Mouse (Mus musculus) left cerebral cortex, postnatal 25 days (tissue): ENCODE measurements at regions not wholly inside any gene's neighbourhood (a gene's known extent, or its start where the extent isn't known, plus 50 kb on each side); places are given as distances from the start of the nearest gene placed in this dataset.
A peak's percentile ranks its signal among the peaks of the same experiment; 100 is the strongest.
"Not testable (repeated sequence)": the region's sequence is repeated elsewhere in the genome, so short reads cannot be mapped to it uniquely, and the experiment has no call there.

Experiments
- DNase-seq, 2 experiments: peaks; one replicate each; pipeline ENCODE4 v3.0.0; 2022; ENCODE audit warnings: low spot score in 2 of 2, mixed read lengths in 1 of 2
- intact Hi-C: fragments of 180-260 bp; cut with DNase I; formaldehyde crosslinking; loops from one replicate; pipeline ENCODE4 v1.15.1; 2025

DNA sequence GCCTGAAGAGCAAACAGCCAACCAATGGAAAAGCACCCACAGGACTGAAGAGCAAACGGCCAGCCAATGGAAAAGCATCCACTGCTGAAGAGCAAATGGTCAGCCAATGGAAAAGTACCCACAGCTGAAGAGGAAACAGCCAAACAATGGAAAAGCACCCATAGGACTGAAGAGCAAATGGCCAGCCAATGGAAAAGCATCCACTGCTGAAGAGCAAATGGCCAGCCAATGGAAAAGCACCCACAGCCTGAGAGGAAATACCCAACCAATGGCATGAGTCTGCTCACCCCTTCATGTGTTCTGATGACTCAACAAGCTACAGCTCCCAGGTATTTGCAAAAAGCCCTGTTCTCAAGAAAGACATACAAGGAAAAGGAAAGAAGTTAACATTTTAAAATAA, 101.4 kb upstream of the Dazl start:
- intact Hi-C loops = loop anchor here (5.0 kb wide), 2 partner anchors 38 to 248 kb away; no protein-coding TSS in a partner anchor
- no peak for DNase-seq

DNA sequence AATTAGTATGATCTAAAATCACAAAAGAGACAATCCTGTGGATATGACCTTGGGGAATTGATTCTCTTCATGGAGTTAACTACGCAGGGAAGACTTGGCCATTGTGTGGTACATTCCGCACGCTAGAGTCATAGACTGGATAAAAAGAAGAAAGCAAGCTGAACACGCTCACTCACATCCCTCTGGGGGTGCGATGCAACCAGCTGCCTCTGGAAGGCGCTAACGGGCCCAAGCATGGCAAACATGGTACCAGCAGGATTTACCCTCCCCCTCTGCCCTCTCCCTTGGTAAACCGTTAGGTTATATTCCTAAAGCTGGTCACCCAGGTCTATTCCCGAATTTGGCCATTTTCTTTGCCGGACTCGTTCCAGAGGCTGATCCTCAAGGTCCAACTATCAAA, 102.2 kb upstream of the Dazl start:
- no peak for DNase-seq
- intact Hi-C loops = no loop called here

DNA sequence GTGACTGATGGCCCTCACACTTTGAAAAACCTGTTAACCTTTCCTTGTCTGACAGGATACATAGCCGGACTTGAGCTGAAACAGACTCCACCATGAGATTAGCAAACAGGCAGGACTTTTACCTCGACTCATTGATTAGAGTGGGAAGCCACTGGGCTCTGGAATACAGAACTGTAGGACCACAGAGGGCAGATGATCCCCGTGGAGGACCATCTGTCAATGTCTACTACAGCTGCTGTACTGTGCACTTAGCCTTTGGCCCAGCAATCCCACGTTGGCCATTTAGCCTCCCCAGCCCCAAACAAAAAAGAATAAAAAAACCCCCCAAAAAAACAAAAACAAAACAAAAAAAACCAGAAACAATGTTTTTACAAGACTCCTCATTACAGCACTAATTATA, 103.9 kb upstream of the Dazl start:
- no peak for DNase-seq
- intact Hi-C loops = no loop called here

DNA sequence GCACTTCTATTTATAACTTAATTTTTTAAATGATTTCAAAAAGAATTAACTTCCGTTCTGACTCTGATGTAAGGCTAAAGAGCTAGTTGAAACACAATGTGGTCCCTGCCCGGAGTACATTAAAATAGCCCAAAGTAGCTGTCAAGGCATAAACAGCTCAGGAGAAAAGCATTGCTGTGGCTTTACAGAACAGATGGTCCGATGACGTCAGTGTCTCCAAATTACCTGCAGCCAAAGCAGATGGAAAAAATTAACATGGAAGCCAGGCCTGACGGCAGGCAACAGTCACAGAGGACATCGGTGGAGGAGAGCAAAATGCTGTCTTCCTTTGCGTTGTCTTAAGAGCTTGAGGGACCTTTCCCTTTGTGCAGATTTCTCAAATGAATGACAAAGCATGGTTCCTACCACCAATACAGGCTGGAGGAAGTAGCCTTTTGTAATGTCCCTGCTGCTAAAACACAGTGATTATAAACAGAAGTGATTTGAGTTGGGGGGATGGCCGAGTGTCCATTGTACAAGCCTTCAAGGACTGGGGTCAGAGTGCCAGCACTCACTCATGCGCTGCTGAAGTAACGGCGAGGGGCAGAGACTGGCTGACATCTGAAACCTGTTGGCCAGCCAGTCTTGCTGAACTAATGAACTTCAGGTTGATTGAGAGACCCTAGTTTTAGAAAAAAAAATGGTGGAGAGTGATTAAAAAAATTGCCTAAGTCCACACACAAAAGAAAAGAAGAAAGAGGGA, 101.8 kb upstream of the Plcl2 start:
- peak; percentile 78 to 97 for DNase-seq
- intact Hi-C loops = loop anchor here (1.0 to 5.0 kb wide), 5 partner anchors 45 to 356 kb away; partner anchors contain the start of genes Dazl and Plcl2

DNA sequence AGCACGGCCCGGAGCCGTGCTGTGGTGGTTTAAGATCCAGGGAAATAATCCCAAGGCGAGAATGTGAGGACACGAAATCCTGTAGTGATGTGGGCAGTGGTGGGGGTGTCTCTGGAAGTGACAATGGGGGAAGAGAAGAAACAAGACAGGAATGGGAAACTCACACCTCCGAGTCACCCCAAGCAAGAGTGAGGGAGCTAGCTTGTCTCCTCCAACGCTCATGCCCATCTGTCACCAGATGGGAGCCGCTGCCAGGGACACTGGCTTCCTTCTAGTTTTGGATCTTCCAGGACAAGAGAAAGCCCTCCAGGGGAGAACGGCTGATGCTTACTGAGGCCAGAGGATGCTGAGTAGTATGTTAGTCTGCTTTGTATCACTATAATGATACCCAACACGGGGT, 100.6 kb upstream of the Plcl2 start:
- peak; percentile 30 to 94 for DNase-seq
- intact Hi-C loops = loop anchor here (1.0 to 5.0 kb wide), 6 partner anchors 16 to 242 kb away; partner anchors contain the start of gene Dazl

DNA sequence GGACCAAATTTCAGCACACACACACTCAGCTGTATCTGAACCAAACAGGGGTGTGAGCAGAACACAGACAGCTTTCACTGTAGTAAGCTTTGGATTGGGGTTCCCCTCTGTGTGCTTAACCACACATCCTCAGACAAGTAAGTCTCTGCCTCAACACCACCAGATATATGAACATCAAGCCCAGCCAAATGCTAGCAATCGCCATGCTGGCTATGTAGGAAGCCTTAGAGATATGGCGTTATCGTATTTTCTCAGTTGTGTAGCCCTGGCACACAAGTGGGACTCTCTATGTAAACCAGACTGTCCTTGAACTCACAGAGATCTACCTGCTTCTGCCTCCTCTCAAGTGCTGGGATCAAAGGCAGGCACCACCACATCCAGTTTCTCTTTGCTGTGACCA, 99.9 kb upstream of the Plcl2 start:
- intact Hi-C loops = loop anchor here (5.0 kb wide), 3 partner anchors 47 to 233 kb away; partner anchors contain the start of gene Dazl
- no peak for DNase-seq

DNA sequence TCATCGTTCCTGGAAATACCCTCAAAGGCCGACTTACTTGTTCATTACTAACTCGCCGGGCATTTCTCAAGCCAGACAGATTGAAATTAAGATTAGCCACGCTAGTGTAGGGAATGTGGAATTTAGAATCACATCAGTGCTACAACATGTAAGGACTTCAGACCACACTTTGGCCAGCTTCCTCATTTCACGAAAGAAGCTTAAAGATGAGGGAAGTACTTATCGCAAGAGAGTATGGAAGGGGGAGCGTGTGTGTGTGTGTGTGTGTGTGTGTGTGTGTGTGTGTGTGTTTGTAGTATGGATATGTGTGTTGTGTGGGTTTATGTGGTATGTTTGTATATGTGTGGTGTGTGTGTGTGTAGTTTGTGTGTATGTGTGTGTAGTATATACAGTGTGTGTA, 99.3 kb upstream of the Plcl2 start:
- DNase-seq = no peak
- intact Hi-C loops = loop anchor here (5.0 kb wide), 4 partner anchors 48 to 232 kb away; partner anchors contain the start of gene Dazl

DNA sequence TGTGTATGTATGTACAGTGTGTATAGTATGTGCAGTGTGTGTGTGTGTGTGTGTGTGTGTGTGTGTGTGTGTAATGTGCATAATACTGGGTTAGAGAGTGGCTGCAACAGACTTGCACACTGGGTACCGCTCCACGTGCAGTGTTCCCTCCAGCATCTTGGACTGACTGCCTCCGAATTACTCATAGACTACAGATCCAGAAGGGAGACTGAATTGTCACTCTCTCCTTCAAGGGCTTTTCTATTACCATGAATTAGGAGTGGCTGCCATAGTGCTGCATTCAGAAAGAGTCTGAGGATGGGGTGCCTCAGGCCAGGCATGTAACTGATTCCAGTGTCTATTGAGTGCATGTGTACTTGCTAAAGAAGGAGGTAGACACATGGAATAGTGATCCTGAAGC, 98.9 kb upstream of the Plcl2 start:
- peak in 1 of 2 experiments; percentile 60 for DNase-seq
- intact Hi-C loops = loop anchor here (5.0 kb wide), 1 partner anchor 217 kb away; no protein-coding TSS in a partner anchor

DNA sequence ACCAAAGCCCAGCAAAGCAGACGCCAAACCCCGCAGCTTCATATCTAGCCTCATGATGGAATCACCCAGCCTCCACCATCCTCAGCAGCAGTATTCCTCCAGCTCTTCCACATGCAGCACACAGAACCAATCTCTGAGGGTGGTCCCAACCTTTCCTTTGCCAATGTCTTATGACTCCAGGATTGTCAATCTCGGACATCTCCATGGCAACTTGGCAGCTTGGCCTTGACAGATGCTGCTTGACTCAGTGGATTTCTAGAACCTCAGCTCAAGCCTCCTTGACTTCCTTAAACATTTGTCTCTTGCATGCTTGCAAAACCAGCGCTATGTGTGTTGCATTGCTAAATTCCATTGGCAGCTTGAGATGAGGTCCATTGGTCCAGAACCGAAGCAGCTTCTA, 96.8 kb upstream of the Plcl2 start:
- DNase-seq = no peak
- intact Hi-C loops = loop anchor here (5.0 kb wide), 1 partner anchor 215 kb away; no protein-coding TSS in a partner anchor

DNA sequence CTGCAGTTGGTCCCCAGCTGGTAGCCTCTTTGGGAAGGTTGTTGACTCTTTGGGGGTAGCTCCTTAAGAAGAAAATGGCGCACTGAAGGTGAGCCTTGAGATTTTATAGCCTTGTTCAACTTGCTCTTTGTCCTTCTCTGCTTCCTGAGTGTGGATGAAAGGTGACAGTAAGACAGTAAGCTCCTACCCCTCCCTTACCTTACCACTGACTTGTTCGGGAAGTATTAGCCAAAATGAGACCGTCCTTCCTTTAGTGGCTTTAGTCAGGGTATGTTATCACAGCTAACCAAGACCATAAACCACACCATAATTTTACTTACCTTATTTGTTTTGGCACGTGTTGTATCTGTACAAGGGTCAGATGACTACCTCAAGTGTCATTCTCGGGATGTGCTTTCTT, 95.3 kb upstream of the Plcl2 start:
- intact Hi-C loops = loop anchor here (5.0 kb wide), 1 partner anchor 213 kb away; no protein-coding TSS in a partner anchor
- DNase-seq = no peak

DNA sequence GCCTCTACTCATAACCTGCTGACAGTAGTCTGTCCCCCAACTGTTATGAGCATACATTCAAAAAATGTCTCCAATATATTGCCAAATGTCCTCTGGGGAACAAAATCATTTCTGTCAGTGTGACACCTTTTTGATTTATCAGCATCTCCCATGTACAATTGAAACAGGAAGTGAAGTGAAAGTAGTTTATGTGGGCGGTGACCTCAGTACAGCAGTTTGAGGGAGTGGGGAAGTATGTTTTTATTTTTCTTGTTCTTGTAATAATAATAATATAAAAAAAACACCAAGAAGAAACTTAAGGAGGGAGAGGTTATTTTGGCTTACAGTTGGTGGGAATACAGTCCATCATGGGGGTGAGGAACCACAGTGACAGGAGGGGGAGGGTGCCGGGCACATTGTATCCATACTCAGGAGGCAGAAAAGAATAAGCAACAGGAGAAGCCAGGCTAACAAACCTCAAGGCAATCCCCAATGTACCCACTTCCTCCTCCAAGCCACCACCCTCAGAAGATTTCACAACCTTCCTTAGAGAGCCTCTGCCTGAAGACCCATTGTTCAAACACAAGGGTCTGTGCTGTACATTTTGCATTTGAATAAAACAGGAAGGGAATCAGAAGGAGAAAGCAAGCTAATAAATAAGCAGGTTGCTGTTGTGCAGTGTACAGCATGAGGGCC, 93.7 kb upstream of the Plcl2 start:
- DNase-seq = no peak
- intact Hi-C loops = loop anchor here (5.0 kb wide), 1 partner anchor 382 kb away; no protein-coding TSS in a partner anchor

DNA sequence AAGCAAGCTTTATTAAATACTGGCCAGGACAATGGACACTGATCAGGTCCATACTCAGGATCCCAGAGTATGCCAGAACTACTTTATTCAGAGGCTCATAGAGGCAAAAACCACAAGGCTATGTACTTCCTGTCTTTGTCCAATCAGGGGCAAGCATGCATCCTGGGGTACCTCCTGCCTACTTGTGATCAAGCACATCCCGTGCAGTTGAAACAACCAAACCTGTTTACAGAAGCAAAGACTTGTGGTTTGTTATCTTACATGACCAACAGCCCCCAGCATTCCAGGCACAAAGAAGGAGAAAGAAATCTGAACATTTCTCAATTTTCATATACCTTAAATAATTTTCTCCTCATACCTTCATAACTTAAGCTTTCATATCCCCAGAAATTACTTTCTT, 93.1 kb upstream of the Plcl2 start:
- DNase-seq = no peak
- intact Hi-C loops = loop anchor here (5.0 kb wide), 1 partner anchor 381 kb away; no protein-coding TSS in a partner anchor

DNA sequence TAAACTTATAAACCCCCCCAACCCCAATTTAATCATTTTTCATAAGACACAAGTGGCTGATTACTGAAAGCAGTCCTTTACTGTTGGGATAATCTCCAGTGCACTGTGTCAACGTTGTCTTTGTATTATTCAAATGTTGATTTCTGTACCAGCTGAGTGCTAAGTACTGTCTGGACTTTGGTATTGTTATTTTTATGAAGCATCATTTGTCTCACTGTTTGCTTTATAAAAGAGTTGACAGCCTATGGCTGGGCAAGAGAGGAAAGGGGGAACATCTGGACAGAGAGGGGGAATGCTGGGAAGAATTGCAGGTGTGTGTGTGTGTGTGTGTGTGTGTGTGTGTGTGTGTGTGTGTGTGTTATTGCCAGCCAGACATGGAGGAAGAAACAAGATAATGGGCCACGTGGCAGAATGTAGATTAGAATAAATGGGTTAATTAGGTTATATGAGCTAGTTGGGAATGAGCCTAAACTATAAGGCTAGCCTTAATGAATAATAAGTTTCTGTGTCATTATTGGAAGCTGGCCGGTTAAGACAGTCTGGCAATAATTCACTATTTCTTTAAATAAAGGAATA, 92.6 kb upstream of the Plcl2 start:
- intact Hi-C loops = loop anchor here (5.0 kb wide), 1 partner anchor 381 kb away; no protein-coding TSS in a partner anchor
- no peak for DNase-seq

DNA sequence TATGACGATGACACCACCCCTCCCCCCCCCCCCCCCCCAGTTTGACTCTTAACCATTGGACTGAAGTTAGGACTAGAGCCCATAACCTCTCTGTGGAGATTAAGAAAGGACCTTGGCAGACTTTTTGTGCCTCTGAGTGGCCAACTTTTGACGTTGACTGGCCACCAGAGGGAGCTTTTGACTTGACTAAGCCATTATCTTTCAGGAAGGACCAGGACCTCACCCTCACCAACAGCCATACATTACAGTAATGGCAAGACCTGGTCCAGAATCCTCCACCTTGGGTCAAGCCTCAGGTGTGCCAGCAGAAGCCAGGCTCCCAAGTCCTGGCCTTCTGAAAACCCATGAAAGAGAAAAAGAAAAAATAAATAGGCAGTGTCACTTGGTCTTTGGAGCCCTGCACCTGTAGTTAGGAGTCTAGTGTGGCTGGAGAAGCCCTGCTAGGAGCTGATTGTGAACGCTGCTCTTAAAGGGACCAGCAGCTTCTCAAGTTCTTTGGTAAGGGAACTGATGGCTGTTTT, 90.3 kb upstream of the Plcl2 start:
- intact Hi-C loops = loop anchor here (5.0 kb wide), 1 partner anchor 378 kb away; no protein-coding TSS in a partner anchor
- DNase-seq = peak; percentile 24 to 40

DNA sequence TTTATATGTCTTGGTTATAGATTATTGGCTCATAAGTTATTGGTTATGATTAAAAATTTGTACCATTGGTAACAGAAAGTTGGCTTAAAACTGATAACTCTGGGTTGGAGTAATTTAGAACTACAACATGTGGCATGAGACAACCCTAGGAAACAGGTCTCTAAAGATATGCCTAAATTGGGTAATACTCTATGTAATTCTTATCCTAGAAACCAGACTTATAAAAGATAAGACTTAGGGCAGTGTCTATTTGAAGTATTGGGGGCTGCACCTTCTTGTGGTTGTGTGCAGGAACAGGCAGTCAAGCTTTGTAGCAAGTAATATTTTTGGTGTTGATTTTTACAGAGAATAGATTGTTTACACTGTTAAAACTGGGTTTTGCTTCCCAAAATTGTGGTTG, 89.7 kb upstream of the Plcl2 start:
- DNase-seq = not testable (repeated sequence)
- intact Hi-C loops = loop anchor here (5.0 kb wide), 1 partner anchor 378 kb away; no protein-coding TSS in a partner anchor

DNA sequence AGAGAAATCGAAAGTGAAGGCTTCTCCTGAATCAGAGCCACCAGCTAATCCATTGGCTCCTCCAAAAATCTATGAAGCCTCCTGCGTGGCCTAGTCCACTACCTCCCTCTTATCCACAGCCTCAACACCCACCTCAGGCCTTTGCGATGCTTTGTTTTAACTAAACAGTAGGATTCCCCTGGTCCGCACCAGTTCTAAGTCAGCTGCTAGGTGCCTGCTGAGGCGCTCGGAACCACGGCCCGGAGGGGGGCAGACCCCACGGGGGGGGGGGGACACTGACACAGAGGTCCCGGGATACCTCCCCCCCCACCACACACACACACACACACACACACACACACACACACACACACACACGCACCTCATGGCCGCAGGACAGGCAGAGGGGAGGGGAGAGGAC, 89.2 kb upstream of the Plcl2 start:
- no peak for DNase-seq
- intact Hi-C loops = loop anchor here (5.0 kb wide), 1 partner anchor 377 kb away; no protein-coding TSS in a partner anchor

DNA sequence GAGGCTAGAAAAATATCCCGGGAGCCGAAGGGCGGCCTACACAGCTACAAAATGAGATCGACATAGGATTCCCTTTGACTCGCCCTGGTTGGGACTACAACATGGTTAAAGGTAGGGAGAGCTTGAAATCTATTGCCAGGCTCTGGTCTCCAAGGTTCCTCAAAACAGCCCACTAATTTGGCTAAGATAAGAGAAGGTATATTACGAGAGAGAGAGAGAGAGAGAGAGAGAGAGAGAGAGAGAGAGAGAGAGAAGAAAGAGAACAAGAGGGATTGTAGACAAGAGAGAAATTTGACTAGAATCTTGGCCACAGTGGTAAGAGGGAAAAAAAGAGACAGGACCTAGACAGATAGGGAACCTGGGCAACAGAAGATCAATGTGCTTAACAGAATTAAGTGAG, 88.5 kb upstream of the Plcl2 start:
- intact Hi-C loops = no loop called here
- DNase-seq = no peak

DNA sequence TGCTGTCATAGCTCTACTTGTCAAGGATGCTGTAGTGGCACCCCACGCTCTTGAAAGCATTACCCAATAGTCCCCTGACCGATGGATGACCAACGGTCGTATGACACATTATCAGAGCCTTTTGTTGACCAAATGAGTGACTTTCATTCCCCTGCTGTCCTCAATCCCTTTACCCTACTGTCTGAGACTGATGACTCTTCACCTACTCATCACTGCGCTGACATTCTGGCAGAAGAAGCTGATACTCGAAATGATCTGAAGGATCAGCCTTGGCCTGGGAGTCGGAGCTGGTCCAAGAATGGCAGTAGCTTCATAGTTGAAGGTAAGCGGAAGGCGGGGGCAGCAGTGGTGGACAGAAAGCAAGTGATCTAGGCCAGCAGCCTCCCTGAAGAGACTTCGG, 87.7 kb upstream of the Plcl2 start:
- intact Hi-C loops = no loop called here
- no peak for DNase-seq

DNA sequence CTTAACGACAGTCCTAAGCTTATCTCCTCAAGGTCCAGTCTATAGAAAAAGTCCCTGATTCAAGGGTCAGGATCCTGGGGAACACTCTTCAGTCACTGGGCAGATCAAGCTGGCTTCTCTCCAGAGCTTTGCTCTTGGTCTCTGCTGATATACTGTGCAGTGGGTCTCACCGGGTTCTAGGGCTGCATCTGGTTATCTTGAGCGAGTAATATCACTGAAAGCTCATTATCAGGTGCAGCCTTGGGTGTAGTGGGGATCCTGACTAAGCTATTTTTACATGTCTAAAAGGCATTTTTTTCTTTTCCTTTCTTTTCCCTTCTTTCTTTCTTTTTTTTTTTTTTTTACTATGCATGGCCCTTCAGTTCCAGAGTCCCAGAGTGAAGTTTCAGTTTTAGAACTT, 84.1 kb upstream of the Plcl2 start:
- intact Hi-C loops = no loop called here
- no peak for DNase-seq

DNA sequence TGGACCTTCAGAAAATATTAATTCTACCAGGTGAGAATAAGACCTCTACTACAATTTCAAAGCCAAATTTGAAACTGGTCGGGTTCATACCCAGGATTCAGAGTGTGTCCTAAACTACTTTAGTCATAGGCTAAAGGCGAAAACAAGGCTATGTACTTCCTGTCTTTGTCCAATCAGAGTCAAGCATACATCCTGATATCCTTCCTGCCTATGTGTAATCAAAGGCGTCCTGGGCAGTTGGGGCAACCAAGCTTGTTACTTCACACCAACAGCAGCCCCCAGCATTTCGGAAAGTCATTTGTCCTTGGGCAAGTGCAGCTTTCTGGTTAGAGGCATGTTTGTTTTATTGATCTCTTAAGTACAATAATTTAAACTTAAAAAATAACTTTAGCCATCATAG, 83.7 kb upstream of the Plcl2 start:
- intact Hi-C loops = no loop called here
- no peak for DNase-seq
